Mouse (Mus musculus): ENCODE measurements at regions not wholly inside any gene's neighbourhood (a gene's known extent, or its start where the extent isn't known, plus 50 kb on each side); places are given as distances from the start of the nearest gene placed in this dataset.

GRCm38 (mm10) chr6:51744607-51745006, 220.9 kb downstream of the Snx10 start:
- no peak for DNase-seq (ENCODE audit: low spot score in 2 of 2)

GRCm38 (mm10) chr6:51754239-51754681, 230.6 kb downstream of the Snx10 start:
- no peak for DNase-seq (ENCODE audit: low spot score in 2 of 2)

GRCm38 (mm10) chr6:51757131-51757530, 233.4 kb downstream of the Snx10 start:
- no peak for DNase-seq (ENCODE audit: low spot score in 2 of 2)

DNA sequence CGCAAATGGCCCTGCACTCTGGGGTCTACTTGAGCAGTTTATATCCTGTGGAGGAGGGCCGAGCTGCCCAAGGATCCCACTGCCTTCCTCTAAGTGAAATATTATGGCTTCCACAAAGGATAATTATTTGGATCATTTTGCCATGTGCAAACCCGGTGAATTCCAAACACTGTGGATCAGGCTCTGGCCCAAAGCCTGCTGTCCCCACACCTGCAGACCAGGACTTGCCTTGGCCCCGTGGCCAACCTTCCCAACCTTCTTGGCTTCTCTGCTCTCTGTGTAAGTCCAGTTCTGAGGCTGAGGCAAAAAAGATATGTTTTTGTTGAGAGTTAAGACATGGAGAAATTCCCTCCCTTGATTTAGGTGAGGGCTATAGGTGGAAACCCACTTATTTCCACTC, 234.0 kb downstream of the Snx10 start:
- no peak for DNase-seq (ENCODE audit: low spot score in 2 of 2)

GRCm38 (mm10) chr6:51758781-51759180, 235.1 kb downstream of the Snx10 start:
- DNase-seq (ENCODE audit: low spot score in 2 of 2), result no peak

DNA sequence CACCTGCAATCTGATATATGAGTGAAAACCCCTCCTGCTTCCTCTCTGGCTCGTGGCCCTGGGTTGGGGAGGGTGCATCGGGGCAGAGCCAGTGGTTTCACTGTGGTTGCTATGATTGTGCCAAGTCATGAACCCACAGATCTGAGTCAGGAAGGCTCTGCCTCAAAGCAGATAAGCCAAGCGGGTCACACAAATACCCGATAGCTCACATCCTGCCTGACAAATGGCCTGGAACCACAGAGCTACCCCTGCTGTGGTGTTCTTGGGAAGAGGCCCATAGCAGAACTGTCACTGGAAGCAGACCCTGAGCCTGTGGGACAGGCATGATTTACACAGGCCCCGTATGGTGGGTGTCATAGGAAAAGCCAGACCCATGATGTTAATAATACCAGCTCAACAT, 236.7 kb downstream of the Snx10 start:
- DNase-seq (ENCODE audit: low spot score in 2 of 2), result no peak

GRCm38 (mm10) chr6:51761506-51761905, 237.8 kb downstream of the Snx10 start:
- DNase-seq (ENCODE audit: low spot score in 2 of 2), result peak; percentile 53 to 59

GRCm38 (mm10) chr6:51766482-51766881, 242.8 kb downstream of the Snx10 start:
- no peak for DNase-seq (ENCODE audit: low spot score in 2 of 2)

- DNase-seq (ENCODE audit: low spot score in 2 of 2), result no peak
Observed at GRCm38 (mm10) chr6:51767582-51768341, 244.1 kb downstream of the Snx10 start.

GRCm38 (mm10) chr6:51771001-51771400, 241.3 kb downstream of the Skap2 start:
- DNase-seq (ENCODE audit: low spot score in 2 of 2), result no peak

- no peak for DNase-seq (ENCODE audit: low spot score in 2 of 2)
Observed at GRCm38 (mm10) chr6:51771424-51771823, 240.9 kb downstream of the Skap2 start.

DNA sequence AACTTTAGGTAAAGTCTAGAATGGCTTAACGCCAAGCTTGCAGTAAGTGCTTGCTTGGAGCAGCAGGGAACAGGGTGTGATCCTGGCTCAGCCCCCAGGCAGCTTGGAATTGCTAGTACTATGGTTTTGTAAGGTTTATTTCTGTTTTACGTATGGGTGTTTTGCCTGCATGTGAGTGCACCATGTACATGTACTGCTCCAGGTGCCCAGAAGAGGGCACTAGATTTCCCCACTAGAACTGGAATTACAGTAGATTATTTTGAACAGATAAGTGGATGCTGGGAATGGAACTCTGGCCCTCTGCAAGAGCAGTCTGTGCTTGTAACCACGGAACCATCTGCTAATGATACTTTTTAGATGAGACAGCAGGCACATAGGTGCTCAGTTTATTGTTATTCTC, 237.6 kb downstream of the Skap2 start:
- no peak for DNase-seq (ENCODE audit: low spot score in 2 of 2)

DNA sequence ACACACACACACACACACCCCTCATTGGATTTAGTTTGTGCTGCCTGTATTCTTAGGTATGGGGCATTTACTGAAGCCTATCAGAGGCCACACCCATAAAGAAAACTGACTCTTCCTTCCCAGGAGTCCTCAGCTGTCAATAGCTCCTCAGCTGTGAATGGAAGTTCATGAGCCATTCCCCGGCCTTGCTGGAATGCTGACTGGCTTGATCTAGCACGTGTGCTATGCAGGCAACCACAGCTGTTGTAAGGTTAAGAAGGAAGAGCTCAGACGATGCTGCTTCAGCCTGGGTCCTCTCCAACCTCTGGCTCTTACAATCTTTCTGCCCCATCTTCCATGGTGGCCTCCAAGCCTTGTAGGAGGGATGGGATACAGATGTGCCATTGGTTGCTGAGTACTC, 226.7 kb downstream of the Skap2 start:
- DNase-seq (ENCODE audit: low spot score in 2 of 2), result no peak

DNA sequence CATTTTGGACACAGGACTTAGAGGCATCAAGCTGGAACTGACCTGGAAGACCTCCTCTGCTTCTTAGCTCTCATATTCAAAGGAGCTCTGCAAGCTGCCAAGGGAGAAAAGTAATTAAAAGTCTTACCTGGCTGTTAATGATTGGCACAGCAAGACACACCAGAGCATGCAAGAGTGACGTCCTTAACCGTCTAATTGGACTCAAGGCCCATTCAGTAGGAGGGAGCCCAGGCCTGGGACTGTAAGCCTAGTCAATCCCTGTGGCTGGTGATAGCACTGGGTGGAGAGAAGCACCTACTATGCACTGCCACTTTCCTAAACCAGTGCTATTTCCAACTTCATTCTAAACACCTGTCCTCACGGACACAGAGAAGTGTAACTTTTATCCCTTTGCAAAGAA, 225.5 kb downstream of the Skap2 start:
- no peak for DNase-seq (ENCODE audit: low spot score in 2 of 2)

GRCm38 (mm10) chr6:51788156-51788555, 224.2 kb downstream of the Skap2 start:
- no peak for DNase-seq (ENCODE audit: low spot score in 2 of 2)

GRCm38 (mm10) chr6:51790293-51790692, 222.1 kb downstream of the Skap2 start:
- DNase-seq (ENCODE audit: low spot score in 2 of 2), result no peak

DNA sequence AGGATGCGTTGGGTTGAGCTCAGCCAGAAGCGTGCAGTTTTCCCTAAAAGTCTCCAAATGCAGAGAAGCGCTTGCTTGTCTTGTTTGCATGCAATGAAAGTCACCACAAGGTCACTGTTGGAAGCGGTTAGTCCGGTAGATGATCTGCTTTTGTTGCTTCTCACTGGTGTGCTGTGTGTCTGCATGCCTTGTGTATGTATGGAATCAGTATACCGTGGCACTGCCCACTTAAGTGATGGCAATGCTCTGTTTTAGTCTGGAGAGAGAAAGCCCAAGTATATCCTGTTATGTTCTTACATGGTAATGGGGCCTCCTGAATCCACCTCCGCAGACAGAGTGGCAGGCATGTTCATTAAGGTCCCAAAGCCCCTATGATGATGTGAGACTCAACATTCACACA, 221.7 kb downstream of the Skap2 start:
- no peak for DNase-seq (ENCODE audit: low spot score in 2 of 2)

DNA sequence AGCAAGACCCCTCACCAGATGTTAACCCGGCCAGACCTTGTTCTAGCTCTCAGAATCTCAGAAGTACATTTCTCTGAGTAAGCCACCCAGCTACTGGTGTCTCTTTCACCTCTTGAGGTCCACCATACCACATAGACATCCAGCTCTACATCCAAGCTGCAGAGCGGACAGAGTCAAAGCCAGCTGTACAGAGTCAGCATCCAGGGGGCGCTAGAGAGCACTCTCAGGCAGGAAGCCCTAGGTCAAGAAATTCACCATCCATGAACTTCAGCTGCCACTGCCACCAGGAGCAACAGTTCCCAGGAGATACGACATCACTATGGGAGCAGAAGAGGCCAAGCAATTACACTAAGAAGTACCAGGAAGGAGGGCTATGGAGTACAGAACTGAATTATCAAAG, 217.0 kb downstream of the Skap2 start:
- DNase-seq (ENCODE audit: low spot score in 2 of 2), result peak in 1 of 2 experiments; percentile 8

DNA sequence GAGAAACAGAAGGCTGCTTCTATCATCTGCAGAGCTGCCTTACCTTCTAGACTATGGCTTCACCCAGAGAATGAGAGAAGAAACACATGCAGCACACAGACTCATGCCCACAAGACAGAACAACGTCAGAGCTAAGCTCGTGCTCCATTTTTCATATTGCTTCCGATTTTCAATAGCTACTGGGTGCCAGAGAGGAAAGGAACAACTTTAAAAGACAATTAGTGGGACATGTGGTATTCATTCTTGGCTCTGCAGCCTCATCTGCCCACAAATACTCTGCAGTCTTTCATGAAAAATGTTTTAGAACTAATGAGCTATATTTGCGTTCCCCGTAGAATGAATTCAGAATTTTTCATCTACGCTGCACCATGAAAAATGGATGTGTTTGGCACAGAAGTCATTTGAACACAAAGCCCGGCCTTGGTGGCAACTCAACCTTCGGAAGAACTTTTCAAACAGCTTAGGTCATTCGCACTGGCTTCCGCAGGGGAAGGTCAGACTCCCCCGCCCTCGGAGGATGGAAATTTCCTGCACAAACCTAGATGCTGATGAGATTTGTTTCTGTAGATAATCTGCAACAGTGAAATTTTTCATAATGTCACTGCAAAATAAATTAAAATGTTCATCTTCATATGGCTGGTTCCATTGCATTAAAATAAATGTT, 213.6 kb downstream of the Skap2 start:
- no peak for DNase-seq (ENCODE audit: low spot score in 2 of 2)

DNA sequence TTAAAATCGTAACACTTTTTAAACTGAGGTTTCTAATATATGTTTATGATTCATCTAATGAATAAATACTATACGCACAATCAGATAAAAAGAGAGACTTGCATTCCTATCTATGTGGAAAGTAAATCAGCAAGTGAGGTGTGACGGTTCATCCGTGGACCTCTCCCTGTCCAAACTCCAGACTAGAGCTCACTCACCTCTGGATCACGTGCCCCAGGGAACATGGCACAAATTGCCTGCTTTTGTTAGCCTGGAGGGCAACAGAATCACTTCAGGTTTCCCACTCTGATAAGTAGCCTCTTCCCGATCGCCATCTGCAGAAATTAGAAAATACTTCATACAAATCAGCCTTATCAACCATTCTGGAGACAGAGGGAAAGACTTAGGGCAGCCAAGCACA, 206.7 kb downstream of the Skap2 start:
- no peak for DNase-seq (ENCODE audit: low spot score in 2 of 2)
